Mouse (Mus musculus): ENCODE data around the gene Cacna2d3.

- no peak for TF ChIP-seq POLR2A (IDR thresholded peaks at IDR 0.05; ENCODE audit: insufficient read depth, low read depth, low read length)
- TF ChIP-seq CTCF (IDR thresholded peaks at IDR 0.05; ENCODE audit: insufficient read depth, low read depth, low read length), result no peak
Measured at GRCm38 (mm10) chr14:29227959-29228358, 493.7 kb downstream of the Cacna2d3 start.

All from olfactory bulb, adult 2 months (tissue).